Mouse (Mus musculus) bone marrow, adult 2 months (tissue): ENCODE measurements around the gene Apoc2. TPM values are rescaled to one million over a fixed set of nuclear protein-coding genes. Genes with fewer than 3 reads are reported as not detected.
A peak's percentile ranks its signal among the peaks of the same experiment; 100 is the strongest.

ENCODE experiments used
- H3K27ac ChIP-seq: fragments of 200-500 bp; 2 replicates; pipeline ENCODE4 v1.5.1; 2012; ENCODE audit warnings: low read depth, mild to moderate bottlenecking, control low read depth, inconsistent platforms, low read length; ENCODE audit not compliant: control insufficient read depth, poor library complexity, insufficient read depth
- H3K4me1 ChIP-seq: fragments of 200-500 bp; 2 replicates; pipeline ENCODE4 v1.6.1; 2011; ENCODE audit warnings: low read length; ENCODE audit not compliant: control insufficient read depth, insufficient read depth
- H3K4me3 ChIP-seq: fragments of 200-500 bp; replicated peaks from 2 replicates; pipeline ENCODE3; 2011; ENCODE audit warnings: mild to moderate bottlenecking, low read depth, low read length, control low read depth; ENCODE audit not compliant: control insufficient read depth
- CTCF ChIP-seq: fragments of 200-500 bp; IDR thresholded peaks from 2 replicates; pipeline ENCODE4 v1.5.1; 2011; ENCODE audit warnings: low read length, control low read depth; ENCODE audit not compliant: control insufficient read depth, insufficient read depth
- POLR2A ChIP-seq: fragments of 200-500 bp; IDR thresholded peaks from 2 replicates; pipeline ENCODE4 v1.6.1; 2011; ENCODE audit warnings: low read depth, mild to moderate bottlenecking, control low read depth, low read length, borderline replicate concordance; ENCODE audit not compliant: control insufficient read depth
- WGBS: fragments of 180-500 bp; shearing (Covaris S2); methylation state at CpG from one replicate; pipeline ENCODE4 v1.1.7; 2018; 5-methylcytosine and 5-hydroxymethylcytosine counted together
- polyA plus RNA-seq: library from polyadenylated mRNA; stranded (reverse); fragments of >200 nt; gene quantifications from 2 replicates; pipeline ENCODE4 v1.2.4, GENCODE M21; 2011; ENCODE audit warnings: low replicate concordance; ENCODE audit not compliant: missing spikeins, insufficient read depth, insufficient read length

The Apoc2 gene
- polyA plus RNA-seq, 1 experiment, result 13.2 TPM

- H3K4me1 ChIP-seq, result peaks cover 4% of the 10 kb centered on the region; the same call in 1 of the 2 replicates
- H3K27ac ChIP-seq, result peak overlapping the region; percentile 65; the same call in 1 of the 2 replicates
- 37% methylated on average over 2 of the region's 2 CpGs for WGBS
- no peak for TF ChIP-seq CTCF
- no peak for TF ChIP-seq POLR2A
- no peak overlapping the region for H3K4me3 ChIP-seq
Observed at GRCm38 (mm10) chr7:19667434-19667833, 10.3 kb downstream of the Apoc2 start.

GRCm38 (mm10) chr7:19666750-19667149, 11.0 kb downstream of the Apoc2 start:
- 74% methylated on average over 3 of the region's 3 CpGs for WGBS
- TF ChIP-seq CTCF (peak; percentile 41; the same call in 1 of the 2 replicates), POLR2A (no peak)
- H3K27ac ChIP-seq, result peak overlapping the region; percentile 65; the same call in 1 of the 2 replicates
- peaks cover 4% of the 10 kb centered on the region; the same call in 1 of the 2 replicates for H3K4me1 ChIP-seq
- H3K4me3 ChIP-seq, result no peak overlapping the region

DNA sequence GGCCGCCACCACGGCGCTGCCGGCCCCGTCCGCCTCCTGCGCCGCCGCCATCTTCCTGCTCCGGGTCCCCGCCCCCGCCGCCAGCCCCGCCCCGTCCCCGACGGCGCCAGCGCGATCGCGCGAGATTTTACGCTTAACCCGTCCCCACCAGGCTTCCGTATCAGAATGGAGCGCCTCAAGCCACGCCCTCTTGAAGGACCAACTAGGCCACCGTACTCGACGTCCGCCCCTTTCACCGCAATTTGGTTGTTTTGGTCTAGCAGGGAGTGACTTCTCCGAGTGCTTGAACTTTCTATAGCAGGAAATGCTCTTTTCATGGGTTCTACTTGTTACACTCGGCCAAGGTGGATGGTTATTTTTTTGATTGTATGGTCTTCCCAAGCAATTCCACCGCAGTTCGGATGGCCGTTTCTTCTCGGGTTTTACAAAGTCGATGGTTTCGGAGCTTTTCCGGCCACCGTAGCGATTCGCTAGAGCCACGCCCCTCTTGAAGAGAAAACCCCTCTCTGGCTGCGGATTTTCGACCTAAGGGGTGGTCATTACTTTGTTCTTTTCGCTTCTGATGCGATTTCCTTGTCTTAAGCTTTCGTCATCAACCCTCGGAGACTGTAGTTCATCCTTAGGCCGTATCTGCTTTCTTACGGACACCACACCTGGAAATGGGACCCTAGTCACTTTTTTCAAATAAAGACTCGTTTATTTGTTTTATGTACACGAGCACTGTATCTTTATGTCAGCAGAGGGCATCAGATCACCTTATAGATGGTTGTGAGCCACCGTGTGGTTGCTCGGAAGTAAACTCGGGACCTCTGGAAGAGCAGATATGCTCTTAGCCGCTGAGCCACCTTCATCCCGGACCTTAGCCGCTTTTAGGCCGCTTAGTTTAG, 12.5 kb downstream of the Apoc2 start, which contains the start of gene Clptm1:
Gene Clptm1 (minus strand): TSS at position 79 of the 887 bp plus-strand sequence.
- H3K4me1 ChIP-seq, result peaks cover 4% of the 10 kb centered on the region; the same call in 1 of the 2 replicates
- WGBS, result under 1% methylated on average over 62 of the region's 63 CpGs
- peak within 1 kb of the TSS; percentile 74 for H3K4me3 ChIP-seq
- H3K27ac ChIP-seq, result peak within 1 kb of the TSS; percentile 75
- TF ChIP-seq POLR2A, result peak; percentile 75; the same call in 1 of the 2 replicates
- TF ChIP-seq CTCF, result 0 out of 2 replicates have a peak, but pooled peaks have one; percentile 22

DNA sequence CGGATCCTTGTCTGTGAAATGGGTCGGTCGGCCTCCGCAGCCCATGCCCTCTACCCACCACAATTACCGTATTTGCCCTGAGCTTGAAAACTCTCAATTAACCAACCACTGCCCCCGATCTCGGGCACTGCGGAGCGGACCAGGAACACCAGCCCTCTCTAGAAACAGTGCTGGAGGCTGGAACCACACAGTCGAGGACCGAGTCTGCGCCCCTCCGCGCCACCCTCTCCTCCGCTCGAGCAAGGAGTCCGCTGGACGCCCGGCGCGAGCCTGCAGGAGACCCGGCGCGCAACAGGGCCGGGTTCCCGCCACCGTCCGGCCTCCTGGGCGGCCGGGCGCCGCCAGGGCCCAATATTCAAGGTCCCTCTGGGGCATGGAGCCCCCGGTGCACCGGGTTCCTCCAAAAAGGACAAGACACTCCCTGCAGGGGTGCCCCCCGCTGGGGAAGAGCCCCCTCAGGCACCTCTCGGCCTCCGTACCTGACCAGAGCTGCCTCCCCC, 13.2 kb downstream of the Apoc2 start:
- WGBS, result under 1% methylated on average over 37 of the region's 37 CpGs
- TF ChIP-seq POLR2A (no peak), CTCF (no peak)
- Histone ChIP-seq H3K4me3 (peak overlapping the region; percentile 74), H3K27ac (peak overlapping the region; percentile 45), H3K4me1 (peaks cover 4% of the 10 kb centered on the region; the same call in 1 of the 2 replicates)

- Histone ChIP-seq H3K27ac (no peak overlapping the region), H3K4me3 (peak overlapping the region; percentile 74), H3K4me1 (peaks cover 4% of the 10 kb centered on the region; the same call in 1 of the 2 replicates)
- TF ChIP-seq CTCF (no peak), POLR2A (no peak)
- WGBS, result 15% methylated on average over 8 of the region's 8 CpGs
Observed at GRCm38 (mm10) chr7:19663940-19664339, 13.8 kb downstream of the Apoc2 start.

DNA sequence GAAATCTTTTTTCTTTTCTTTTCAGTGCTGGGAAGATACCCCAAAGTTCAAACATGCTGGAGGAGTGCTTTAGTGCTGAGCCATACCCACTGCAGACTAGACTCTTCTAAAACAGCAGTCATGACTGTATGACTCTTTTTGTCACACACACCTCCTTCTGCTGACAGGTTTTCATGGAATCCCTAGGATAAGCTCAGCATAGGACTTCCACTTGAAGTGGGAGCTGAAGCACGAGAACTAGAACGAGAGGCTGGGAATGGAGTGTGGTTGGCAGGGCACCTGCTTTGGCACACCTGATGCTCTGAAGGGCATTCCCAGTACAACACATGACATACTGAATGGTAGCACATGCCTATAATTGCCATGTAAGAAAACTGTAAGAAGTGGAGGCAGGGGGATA, 25.1 kb downstream of the Apoc2 start:
- no peaks in the 10 kb centered on the region; the same call in 1 of the 2 replicates for H3K4me1 ChIP-seq

DNA sequence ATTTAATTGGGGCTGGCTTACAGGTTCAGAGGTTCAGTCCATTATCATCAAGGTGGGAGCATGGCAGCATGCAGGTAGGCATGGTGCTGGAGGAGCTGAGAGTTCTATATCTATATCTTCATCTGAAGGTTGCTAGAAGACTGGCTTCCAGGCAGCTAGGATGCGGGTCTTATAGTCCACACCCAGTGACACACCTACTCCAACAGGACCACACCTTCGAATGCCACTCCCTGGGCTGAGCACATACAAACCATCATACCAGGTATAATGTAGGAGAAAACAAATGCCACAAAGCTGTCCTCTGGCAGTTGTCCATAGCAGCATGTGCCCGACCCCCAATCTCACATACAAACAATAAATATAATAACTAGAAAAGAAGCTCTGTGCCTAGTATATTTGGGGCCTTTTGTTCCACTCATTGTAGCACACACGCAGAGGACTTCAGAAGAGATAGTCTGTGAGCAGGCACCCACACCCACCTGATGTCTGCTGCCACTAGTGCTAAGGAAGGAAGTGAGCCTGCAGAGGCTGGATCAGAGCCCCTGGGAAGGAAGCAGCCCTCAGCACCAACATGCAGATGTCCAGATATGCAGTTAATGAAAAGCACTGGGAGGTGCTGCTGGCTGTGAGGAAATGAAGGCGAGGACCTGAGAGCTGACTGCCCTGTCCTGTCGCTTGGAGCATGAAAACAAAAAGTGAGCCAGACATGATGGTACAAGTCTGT, 26.5 kb downstream of the Apoc2 start:
- WGBS, result 51% methylated on average over 6 of the region's 6 CpGs
- TF ChIP-seq POLR2A (no peak), CTCF (no peak)
- Histone ChIP-seq H3K4me3 (no peak overlapping the region), H3K27ac (no peak overlapping the region), H3K4me1 (no peaks in the 10 kb centered on the region; the same call in 1 of the 2 replicates)

More for the DNA sequence above, 25.1 kb downstream of the Apoc2 start:
- WGBS, result 85% methylated on average over 2 of the region's 2 CpGs
- no peak for TF ChIP-seq POLR2A
- TF ChIP-seq CTCF, result no peak
- no peak overlapping the region for H3K4me3 ChIP-seq
- H3K27ac ChIP-seq, result no peak overlapping the region

GRCm38 (mm10) chr7:19641223-19641622, 36.5 kb downstream of the Apoc2 start:
- TF ChIP-seq POLR2A (no peak), CTCF (no peak)
- Histone ChIP-seq H3K4me3 (no peak overlapping the region), H3K27ac (no peak overlapping the region), H3K4me1 (no peaks in the 10 kb centered on the region)
- WGBS, result 88% methylated on average over 4 of the region's 4 CpGs
